Comparison of ENCODE assay signal across 8 mouse cellular contexts in genomic region chr4:135495810-135496209, GRCm38 (mm10). TPM values are rescaled to one million over a fixed set of nuclear protein-coding genes. Genes with fewer than 3 reads are reported as not detected.
DNase-seq lines count a peak whose midpoint lies in the region; ATAC-seq lines count a peak whose summit lies in the region.

No protein-coding gene starts in this region.

- H3K4me1 ChIP-seq in lung, embryonic 16.5 days (replicated peaks; ENCODE audit: control insufficient read depth, insufficient read depth, low read length), result peaks cover 11% of the 10 kb centered on the region
- H3K4me1 ChIP-seq in stomach, embryonic 15.5 days, result peaks cover 19% of the 10 kb centered on the region

- H3K9ac ChIP-seq in lung, embryonic 16.5 days (ENCODE audit: low read length), result no peak overlapping the region
- H3K9ac ChIP-seq in stomach, embryonic 15.5 days, result no peak overlapping the region

- no peaks in the 10 kb centered on the region for H3K27me3 ChIP-seq in lung, embryonic 16.5 days (ENCODE audit: control insufficient read depth, insufficient read depth, low read depth, low read length)
- no peaks in the 10 kb centered on the region for H3K27me3 ChIP-seq in stomach, embryonic 15.5 days (replicated peaks)

- peak overlapping the region; percentile 88 for H3K4me2 ChIP-seq in lung, embryonic 16.5 days (ENCODE audit: low read depth, low read length)
- H3K4me2 ChIP-seq in stomach, embryonic 15.5 days, result peak overlapping the region; percentile 89; the same call in 1 of the 2 replicates

- 14% methylated on average over 18 of the region's 18 CpGs for WGBS in lung, embryonic 16.5 days
- 17% methylated on average over 18 of the region's 18 CpGs for WGBS in stomach, embryonic 15.5 days

- 0 out of 2 replicates have a peak overlapping the region, but pooled peaks have one; percentile 2 for H3K4me3 ChIP-seq in lung, embryonic 16.5 days (ENCODE audit: low read length)
- peak overlapping the region; percentile 66; the same call in 1 of the 2 replicates for H3K4me3 ChIP-seq in stomach, embryonic 15.5 days (replicated peaks)

- H3K9me3 ChIP-seq in lung, embryonic 16.5 days (ENCODE audit: control insufficient read depth, low read length), result peaks cover 2% of the 10 kb centered on the region; the same call in 1 of the 2 replicates
- no peaks in the 10 kb centered on the region for H3K9me3 ChIP-seq in stomach, embryonic 15.5 days

- ATAC-seq in lung, embryonic 16.5 days (ENCODE audit: low read depth), result no peak
- no peak for ATAC-seq in stomach, embryonic 15.5 days (ENCODE audit: insufficient read depth, low FRiP score, low read depth)

- intact Hi-C loops in left cerebral cortex, postnatal 14 days (cut with DNase I), result loop anchor here (10.0 kb wide), 1 partner anchor 141 kb away; the partner anchor contains the start of gene Srrm1

- no peak overlapping the region for H3K27ac ChIP-seq in lung, embryonic 16.5 days (ENCODE audit: low read length)
- H3K27ac ChIP-seq in stomach, embryonic 15.5 days, result no peak overlapping the region

- peak; percentile 33 to 46 for DNase-seq in left cerebral cortex, postnatal 14 days (ENCODE audit: low spot score in 2 of 2)
- DNase-seq in left cerebral cortex, adult 11 months (ENCODE audit: low spot score), result no peak
- peak; percentile 33 to 58 for DNase-seq in cerebellum, postnatal 14 days
- DNase-seq in heart, adult 9 months (ENCODE audit: low spot score in 2 of 2), result peak; percentile 26 to 33
- peak; percentile 92 for DNase-seq in kidney, adult 9 months
- no peak for DNase-seq in spleen, postnatal 4 days (ENCODE audit: low spot score in 2 of 2)

- no peaks in the 10 kb centered on the region for H3K36me3 ChIP-seq in lung, embryonic 16.5 days (ENCODE audit: control insufficient read depth, insufficient read depth, low read length)
- no peaks in the 10 kb centered on the region for H3K36me3 ChIP-seq in stomach, embryonic 15.5 days

RNA-seq across cellular contexts. Expression of gene Nipal3, which starts 1.0 kb away (rescaled TPM):
- total RNA-seq in left cerebral cortex, postnatal 14 days (2021), result 100 to 1,000 TPM; 111 to 118 TPM
- 4.8 and 6.0 TPM in 2 replicates for polyA plus RNA-seq in lung, embryonic 16.5 days (2015; fragmentation: Nextera tagmentation; extraction: Ambion mirVana)
- polyA plus RNA-seq in stomach, embryonic 15.5 days (2015; fragmentation: Nextera tagmentation; extraction: Ambion mirVana), result 4.5 and 4.7 TPM in 2 replicates

RNA-seq across cellular contexts. Expression of gene Stpg1, which starts 1.2 kb away (rescaled TPM):
- total RNA-seq in left cerebral cortex, postnatal 14 days (2021), result 1 to 10 TPM in 1 of 2 experiments, under 1 TPM in 1; 0.81 to 1.1 TPM
- 0.77 and 1.4 TPM in 2 replicates for polyA plus RNA-seq in lung, embryonic 16.5 days (2015; fragmentation: Nextera tagmentation; extraction: Ambion mirVana)
- 0.23 and 0.27 TPM in 2 replicates for polyA plus RNA-seq in stomach, embryonic 15.5 days (2015; fragmentation: Nextera tagmentation; extraction: Ambion mirVana)

Comparison
In these comparisons a context has a peak if more than half of its experiments do, and no peak if none do; other contexts are left out.
1. DNase-seq: peak in left cerebral cortex, postnatal 14 days (2 of 2), cerebellum, postnatal 14 days (2 of 2), heart, adult 9 months (2 of 2) and kidney, adult 9 months (single experiment); none in left cerebral cortex, adult 11 months (single experiment) and spleen, postnatal 4 days (0 of 2).